Mouse (Mus musculus): Measurements from ENCODE around the gene Lilrb4a.
"Not testable (repeated sequence)": the region's sequence is repeated elsewhere in the genome, so short reads cannot be mapped to it uniquely, and the experiment has no call there.

The Lilrb4a gene

GRCm38 (mm10) chr10:51490691-51491090, at the start of gene Lilrb4a:
Gene Lilrb4a (plus strand): TSS chr10:51490956.
- DNase-seq: not testable (repeated sequence)

GRCm38 (mm10) chr10:51451610-51452009, 39.1 kb upstream of the Lilrb4a start:
- no peak for DNase-seq

- DNase-seq: no peak
These were observed 37.0 kb upstream of the Lilrb4a start for GRCm38 (mm10) chr10:51453616-51454298.

- DNase-seq: no peak
These were observed 36.4 kb upstream of the Lilrb4a start for GRCm38 (mm10) chr10:51454365-51454764.

- DNase-seq: no peak
These were observed 35.0 kb upstream of the Lilrb4a start for GRCm38 (mm10) chr10:51455762-51456161.

- DNase-seq: no peak
These were observed 34.4 kb upstream of the Lilrb4a start for GRCm38 (mm10) chr10:51456369-51456768.

GRCm38 (mm10) chr10:51463800-51464199, 27.0 kb upstream of the Lilrb4a start:
- not testable (repeated sequence) for DNase-seq

GRCm38 (mm10) chr10:51480397-51480796, 10.4 kb upstream of the Lilrb4a start, which contains the start of the genes Gm49339 and Lilr4b:
Gene Gm49339 (plus strand): TSS chr10:51480612.
Gene Lilr4b (plus strand): TSS chr10:51480632.
- DNase-seq: not testable (repeated sequence)

GRCm38 (mm10) chr10:51520021-51520420, 29.3 kb downstream of the Lilrb4a start:
- no peak for DNase-seq

GRCm38 (mm10) chr10:51521453-51521852, 30.7 kb downstream of the Lilrb4a start:
- DNase-seq: no peak

- DNase-seq: no peak
These were observed 35.3 kb downstream of the Lilrb4a start for GRCm38 (mm10) chr10:51526090-51526489.

GRCm38 (mm10) chr10:51526633-51527032, 35.9 kb downstream of the Lilrb4a start:
- no peak for DNase-seq

- DNase-seq: no peak
These were observed 38.2 kb downstream of the Lilrb4a start for GRCm38 (mm10) chr10:51528840-51529434.

- no peak for DNase-seq
These were observed 38.7 kb downstream of the Lilrb4a start for GRCm38 (mm10) chr10:51529497-51529896.

- DNase-seq: no peak
These were observed 40.1 kb downstream of the Lilrb4a start for GRCm38 (mm10) chr10:51530813-51531212.
